Mouse (Mus musculus) embryonic facial prominence, embryonic 11.5 days (tissue): ENCODE results near the gene Emc6. TPM values are rescaled to one million over a fixed set of nuclear protein-coding genes. Genes with fewer than 3 reads are reported as not detected.

ENCODE experiments used
- ATAC-seq: fragments of 200-750 bp; cut with Nextera tagmentation; replicated peaks from 2 replicates; pipeline ENCODE4 v1.8.0; 2017; ENCODE audit warnings: low read depth; ENCODE audit not compliant: insufficient number of reproducible peaks, low FRiP score, low TSS enrichment
- DNase-seq: peaks from one replicate; pipeline ENCODE4 v3.0.0-alpha.2; 2015; ENCODE audit warnings: low spot score
- H3K27ac ChIP-seq: fragments of 300-500 bp; sonication (generic); replicated peaks from 2 replicates; pipeline ENCODE4 v1.5.1; 2014; ENCODE audit warnings: mild to moderate bottlenecking, low read depth, low read length, control low read depth
- H3K27me3 ChIP-seq: fragments of 300-500 bp; sonication (generic); 2 replicates; pipeline ENCODE4 v1.6.1; 2014; ENCODE audit warnings: mild to moderate bottlenecking, low read length, moderate library complexity, mixed read lengths; ENCODE audit not compliant: control insufficient read depth, insufficient read depth
- H3K36me3 ChIP-seq: fragments of 300-500 bp; sonication (generic); replicated peaks from 2 replicates; pipeline ENCODE4 v1.6.1; 2014; ENCODE audit warnings: low read depth, mild to moderate bottlenecking, low read length, moderate library complexity, mixed read lengths; ENCODE audit not compliant: control insufficient read depth, insufficient read depth
- H3K4me1 ChIP-seq: fragments of 300-500 bp; sonication (generic); 2 replicates; pipeline ENCODE4 v1.6.1; 2014; ENCODE audit warnings: low read length, mixed read lengths; ENCODE audit not compliant: control insufficient read depth, insufficient read depth
- H3K4me2 ChIP-seq: fragments of 300-500 bp; sonication (generic); 2 replicates; pipeline ENCODE4 v1.6.1; 2014; ENCODE audit warnings: low read depth, mild to moderate bottlenecking, control low read depth, low read length, moderate library complexity
- H3K4me3 ChIP-seq: fragments of 300-500 bp; sonication (generic); 2 replicates; pipeline ENCODE4 v1.5.1; 2014; ENCODE audit warnings: low read depth, low read length, control low read depth
- H3K9ac ChIP-seq: fragments of 300-500 bp; sonication (generic); replicated peaks from 2 replicates; pipeline ENCODE4 v1.6.1; 2014; ENCODE audit warnings: mild to moderate bottlenecking, control low read depth, low read length
- H3K9me3 ChIP-seq: fragments of 300-500 bp; sonication (generic); replicated peaks from 2 replicates; pipeline ENCODE4 v1.6.1; 2016; ENCODE audit warnings: mild to moderate bottlenecking, low read length, inconsistent platforms, mixed read lengths; ENCODE audit not compliant: control insufficient read depth
- WGBS: fragments of 180-500 bp; shearing (Covaris S2); extraction: QIAGEN DNeasy Blood & Tissue Kit; methylation state at CpG from one replicate; pipeline ENCODE4 v1.1.7; 2014; 5-methylcytosine and 5-hydroxymethylcytosine counted together
- polyA plus RNA-seq: library from polyadenylated mRNA; unstranded; fragments of >200 nt; fragmentation: Nextera tagmentation; extraction: Ambion mirVana; gene quantifications from 2 replicates; pipeline ENCODE4 v1.2.1, GENCODE M21; 2014

Gene Emc6
- polyA plus RNA-seq, 1 experiment from 2014 or later, result 115 TPM

- Histone ChIP-seq H3K4me1 (no peaks in the 10 kb centered on the region), H3K4me3 (no peak overlapping the region), H3K4me2 (no peak overlapping the region), H3K36me3 (no peaks in the 10 kb centered on the region), H3K27ac (no peak overlapping the region), H3K27me3 (no peaks in the 10 kb centered on the region), H3K9me3 (no peaks in the 10 kb centered on the region), H3K9ac (no peak overlapping the region)
- no peak for DNase-seq
- 85% methylated on average over 2 of the region's 2 CpGs for WGBS
- ATAC-seq, result no peak
These were observed 17.6 kb upstream of the Emc6 start for GRCm38 (mm10) chr11:73194444-73194843.

GRCm38 (mm10) chr11:73193047-73193446 is 16.2 kb upstream of the Emc6 start:
- Histone ChIP-seq H3K27me3 (no peaks in the 10 kb centered on the region), H3K9ac (no peak overlapping the region), H3K4me1 (no peaks in the 10 kb centered on the region), H3K4me2 (no peak overlapping the region), H3K4me3 (no peak overlapping the region), H3K9me3 (no peaks in the 10 kb centered on the region), H3K36me3 (no peaks in the 10 kb centered on the region), H3K27ac (no peak overlapping the region)
- no peak for DNase-seq
- ATAC-seq, result no peak
- WGBS, result 64% methylated on average over 6 of the region's 6 CpGs

- no peak for ATAC-seq
- H3K36me3 ChIP-seq, result no peaks in the 10 kb centered on the region
These were observed 10.4 kb upstream of the Emc6 start for GRCm38 (mm10) chr11:73187231-73187630.

GRCm38 (mm10) chr11:73185872-73186615 is 9.2 kb upstream of the Emc6 start:
- DNase-seq (no peak), ATAC-seq (no peak)
- Histone ChIP-seq H3K4me1 (no peaks in the 10 kb centered on the region), H3K36me3 (no peaks in the 10 kb centered on the region), H3K4me3 (no peak overlapping the region), H3K9me3 (no peaks in the 10 kb centered on the region), H3K4me2 (no peak overlapping the region), H3K27me3 (no peaks in the 10 kb centered on the region), H3K9ac (no peak overlapping the region), H3K27ac (no peak overlapping the region)
- WGBS, result 93% methylated on average over 10 of the region's 10 CpGs

More at GRCm38 (mm10) chr11:73187231-73187630, 10.4 kb upstream of the Emc6 start:
- H3K4me2 ChIP-seq, result no peak overlapping the region
- H3K27ac ChIP-seq, result no peak overlapping the region
- H3K27me3 ChIP-seq, result no peaks in the 10 kb centered on the region
- H3K9me3 ChIP-seq, result no peaks in the 10 kb centered on the region
- DNase-seq, result no peak
- WGBS, result 90% methylated on average over 6 of the region's 6 CpGs
- no peaks in the 10 kb centered on the region for H3K4me1 ChIP-seq
- H3K4me3 ChIP-seq, result no peak overlapping the region
- H3K9ac ChIP-seq, result no peak overlapping the region

- Histone ChIP-seq H3K27me3 (no peaks in the 10 kb centered on the region), H3K27ac (no peak overlapping the region), H3K9ac (peak overlapping the region; percentile 87), H3K4me1 (no peaks in the 10 kb centered on the region), H3K9me3 (no peaks in the 10 kb centered on the region), H3K4me3 (peak overlapping the region; percentile 85), H3K4me2 (peak overlapping the region; percentile 55), H3K36me3 (no peaks in the 10 kb centered on the region; the same call in 1 of the 2 replicates)
- no peak for ATAC-seq
- WGBS, result 0% methylated on average over 2 of the region's 2 CpGs
- DNase-seq, result no peak
These were observed 1.1 kb upstream of the Emc6 start for GRCm38 (mm10) chr11:73177895-73178294.

GRCm38 (mm10) chr11:73177509-73177875 is 655 bp upstream of the Emc6 start:
- Histone ChIP-seq H3K4me1 (no peaks in the 10 kb centered on the region), H3K9me3 (no peaks in the 10 kb centered on the region), H3K4me2 (peak overlapping the region; percentile 55), H3K27me3 (no peaks in the 10 kb centered on the region), H3K9ac (peak overlapping the region; percentile 87), H3K36me3 (no peaks in the 10 kb centered on the region; the same call in 1 of the 2 replicates), H3K27ac (peak overlapping the region; percentile 90), H3K4me3 (peak overlapping the region; percentile 85)
- WGBS, result under 1% methylated on average over 27 of the region's 28 CpGs
- ATAC-seq (peak; percentile 72; the same call in 1 of the 2 replicates), DNase-seq (peak; percentile 83)

- no peaks in the 10 kb centered on the region; the same call in 1 of the 2 replicates for H3K36me3 ChIP-seq
- no peak for ATAC-seq
- no peaks in the 10 kb centered on the region for H3K9me3 ChIP-seq
- DNase-seq, result no peak
- H3K9ac ChIP-seq, result peak overlapping the region; percentile 87
- WGBS, result under 1% methylated on average over 15 of the region's 15 CpGs
- H3K27ac ChIP-seq, result peak overlapping the region; percentile 65; the same call in 1 of the 2 replicates
- H3K27me3 ChIP-seq, result no peaks in the 10 kb centered on the region
- no peaks in the 10 kb centered on the region for H3K4me1 ChIP-seq
- peak overlapping the region; percentile 47 for H3K4me2 ChIP-seq
- H3K4me3 ChIP-seq, result peak overlapping the region; percentile 85
These were observed 651 bp downstream of the Emc6 start for GRCm38 (mm10) chr11:73176186-73176585.

- no peak for DNase-seq
- peak overlapping the region; percentile 85 for H3K4me3 ChIP-seq
- 0 out of 2 replicates have a peak overlapping the region, but pooled peaks have one; percentile 87 for H3K9ac ChIP-seq
- peak overlapping the region; percentile 47 for H3K4me2 ChIP-seq
- no peak overlapping the region for H3K27ac ChIP-seq
- ATAC-seq, result no peak
- 39% methylated on average over 8 of the region's 8 CpGs for WGBS
- no peaks in the 10 kb centered on the region; the same call in 1 of the 2 replicates for H3K36me3 ChIP-seq
- H3K4me1 ChIP-seq, result no peaks in the 10 kb centered on the region
- H3K9me3 ChIP-seq, result no peaks in the 10 kb centered on the region
- H3K27me3 ChIP-seq, result no peaks in the 10 kb centered on the region
These were observed 1.2 kb downstream of the Emc6 start for GRCm38 (mm10) chr11:73175612-73176011.
